ENCODE assay signal across 17 mouse cellular contexts in the genomic region with DNA sequence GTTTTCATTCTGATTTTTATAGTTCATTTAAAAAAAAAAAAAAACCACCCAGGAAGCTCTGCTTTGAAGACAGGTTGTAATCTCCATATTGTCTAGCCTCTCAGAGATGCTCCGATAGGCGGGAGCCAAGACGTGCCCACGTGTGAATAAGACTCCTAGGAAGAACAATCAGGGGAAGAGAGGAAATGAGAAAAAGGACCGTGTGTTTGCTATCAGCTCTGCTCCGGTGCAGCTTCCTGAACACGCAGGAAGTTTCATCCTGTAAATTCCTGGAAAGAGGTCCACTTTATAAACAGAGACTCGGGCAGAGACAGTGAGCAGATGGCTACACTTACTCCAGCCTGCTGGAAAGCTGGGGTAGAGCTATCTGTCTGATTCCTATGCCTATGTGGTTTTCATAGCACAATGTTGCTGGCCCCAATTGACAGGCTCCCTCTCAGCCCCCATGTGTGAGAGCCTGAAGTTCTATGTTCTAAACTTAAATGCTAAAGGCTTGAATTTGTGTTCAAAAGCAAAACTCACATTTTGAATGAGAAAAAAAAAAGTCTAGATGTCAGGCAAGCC.
A peak's percentile ranks its signal among the peaks of the same experiment; 100 is the strongest.
DNase-seq lines count a peak whose midpoint lies in the region; ATAC-seq and TF ChIP-seq lines count a peak whose summit lies in the region.
"Had no signal": no experiment of that assay in that cellular context is flagged by ENCODE, and none has a peak within 500 bp of the region (broad histone marks: within the 10 kb centered on the region; RNA-seq: fewer than 3 reads in every experiment).

No protein-coding gene starts in this region.

- peaks cover 6% of the 10 kb centered on the region; the same call in 1 of the 2 replicates for H3K9me3 ChIP-seq in heart, embryonic 16.5 days (replicated peaks; ENCODE audit: control insufficient read depth, low read length)
- no peaks in the 10 kb centered on the region for H3K9me3 ChIP-seq in hindbrain, embryonic 11.5 days (ENCODE audit: control insufficient read depth, low read length)
- H3K9me3 ChIP-seq: forebrain, embryonic 13.5 days had no signal

- ATAC-seq in heart, embryonic 16.5 days (replicated peaks; ENCODE audit: extremely low read depth, insufficient read depth, low FRiP score), result no peak
- no peak for ATAC-seq in hindbrain, embryonic 11.5 days (ENCODE audit: low FRiP score)
- ATAC-seq: forebrain, embryonic 13.5 days; hindbrain, postnatal 0 days had no signal

- no peak overlapping the region for H3K4me3 ChIP-seq in gastrocnemius, adult 2 months
- H3K4me3 ChIP-seq in kidney, adult 2 months (ENCODE audit: insufficient read depth, low read depth, low read length), result no peak overlapping the region
- no peak overlapping the region for H3K4me3 ChIP-seq in heart, embryonic 16.5 days (ENCODE audit: low read length)
- H3K4me3 ChIP-seq in hindbrain, embryonic 11.5 days (ENCODE audit: low read depth, low read length), result no peak overlapping the region
- H3K4me3 ChIP-seq: forebrain, embryonic 13.5 days had no signal

- no peaks in the 10 kb centered on the region for H3K27me3 ChIP-seq in kidney, adult 2 months (replicated peaks; ENCODE audit: control insufficient read depth, insufficient read depth, low read length)
- no peaks in the 10 kb centered on the region for H3K27me3 ChIP-seq in heart, embryonic 16.5 days (ENCODE audit: control insufficient read depth, insufficient read depth, low read length)
- H3K27me3 ChIP-seq in hindbrain, embryonic 11.5 days (ENCODE audit: control insufficient read depth, insufficient read depth, low read length), result no peaks in the 10 kb centered on the region
- H3K27me3 ChIP-seq: CH12.LX; forebrain, embryonic 13.5 days had no signal

- no peak for DNase-seq in gastrocnemius, adult 2 months
- DNase-seq in gastrocnemius, postnatal 36 days, result no peak
- peak; percentile 33 for DNase-seq in kidney, adult 2 months
- no peak for DNase-seq in kidney, postnatal 14 days
- DNase-seq in lung, postnatal 14 days, result peak; percentile 40
- no peak for DNase-seq in hindbrain, embryonic 11.5 days (ENCODE audit: low spot score)
- no peak for DNase-seq in cerebellum, adult 11 months
- DNase-seq: cerebellum, postnatal 25 days; kidney, adult 18-20 months; right cerebral cortex, postnatal 25 days; thymus, postnatal 4 days had no signal

- H3K27ac ChIP-seq in gastrocnemius, adult 2 months, result peak overlapping the region; percentile 68
- H3K27ac ChIP-seq in kidney, adult 2 months (ENCODE audit: insufficient read depth, low read depth, low read length), result no peak overlapping the region
- peak overlapping the region; percentile 24 for H3K27ac ChIP-seq in heart, embryonic 16.5 days (ENCODE audit: low read length)
- H3K27ac ChIP-seq in hindbrain, embryonic 11.5 days (ENCODE audit: low read depth, low read length), result no peak overlapping the region
- H3K27ac ChIP-seq: forebrain, embryonic 13.5 days; hindbrain, postnatal 0 days; macrophage had no signal

- no peak overlapping the region for H3K4me2 ChIP-seq in heart, embryonic 16.5 days (ENCODE audit: low read depth, low read length)
- no peak overlapping the region for H3K4me2 ChIP-seq in hindbrain, embryonic 11.5 days (replicated peaks; ENCODE audit: low read depth, low read length)
- H3K4me2 ChIP-seq: forebrain, embryonic 13.5 days; midbrain, embryonic 11.5 days had no signal

- no peak for TF ChIP-seq CTCF in gastrocnemius, adult 2 months (IDR thresholded peaks at IDR 0.05)
- TF ChIP-seq CTCF in kidney, adult 2 months (conservative IDR thresholded peaks at IDR 0.05; ENCODE audit: insufficient read depth, insufficient read length, low read depth, low read length), result no peak

- H3K36me3 ChIP-seq in kidney, adult 2 months (ENCODE audit: control insufficient read depth, insufficient read depth, low read length), result no peaks in the 10 kb centered on the region
- no peaks in the 10 kb centered on the region for H3K36me3 ChIP-seq in heart, embryonic 16.5 days (ENCODE audit: control insufficient read depth, insufficient read depth)
- H3K36me3 ChIP-seq in hindbrain, embryonic 11.5 days (ENCODE audit: control insufficient read depth, insufficient read depth, low read length), result no peaks in the 10 kb centered on the region

- intact Hi-C loops in gastrocnemius, adult 2 months (cut with DNase I), result no loop called here
- intact Hi-C loops in gastrocnemius, postnatal 36 days (cut with DNase I), result no loop called here

- TF ChIP-seq POLR2A in kidney, adult 2 months (IDR thresholded peaks at IDR 0.05; ENCODE audit: low read depth, low read length), result no peak

- H3K9ac ChIP-seq in heart, embryonic 16.5 days (ENCODE audit: low read length), result no peak overlapping the region
- H3K9ac ChIP-seq in hindbrain, embryonic 11.5 days (ENCODE audit: low read depth, low read length), result no peak overlapping the region
- H3K9ac ChIP-seq: forebrain, embryonic 13.5 days had no signal

- WGBS in kidney, adult 2 months, result 64% methylated on average over 8 of the region's 8 CpGs
- WGBS in heart, embryonic 16.5 days, result 51% methylated on average over 8 of the region's 8 CpGs
- WGBS in hindbrain, embryonic 11.5 days, result 83% methylated on average over 8 of the region's 8 CpGs

- H3K4me1 ChIP-seq in kidney, adult 2 months (ENCODE audit: control insufficient read depth, insufficient read depth, low read length), result no peaks in the 10 kb centered on the region
- H3K4me1 ChIP-seq in heart, embryonic 16.5 days (ENCODE audit: control insufficient read depth, insufficient read depth, low read length), result no peaks in the 10 kb centered on the region
- no peaks in the 10 kb centered on the region for H3K4me1 ChIP-seq in hindbrain, embryonic 11.5 days (replicated peaks; ENCODE audit: control insufficient read depth, insufficient read depth, low read length)
- H3K4me1 ChIP-seq: forebrain, embryonic 13.5 days had no signal

Comparison
In these comparisons a context has a peak if more than half of its experiments do, and no peak if none do; other contexts are left out.
1. DNase-seq: peak in kidney, adult 2 months (single experiment) and lung, postnatal 14 days (single experiment); none in gastrocnemius, adult 2 months (single experiment), gastrocnemius, postnatal 36 days (0 of 2), kidney, postnatal 14 days (single experiment), hindbrain, embryonic 11.5 days (single experiment) and cerebellum, adult 11 months (single experiment).
2. H3K27ac ChIP-seq: peak in gastrocnemius, adult 2 months (single experiment) and heart, embryonic 16.5 days (single experiment); none in kidney, adult 2 months (single experiment) and hindbrain, embryonic 11.5 days (single experiment).